Mouse (Mus musculus): ENCODE measurements around the gene Cdkal1. TPM values are rescaled to one million over a fixed set of nuclear protein-coding genes. Genes with fewer than 3 reads are reported as not detected.

Cdkal1 gene
- polyA plus RNA-seq (2015; fragmentation: Nextera tagmentation; extraction: Ambion mirVana): 14.7 and 15.5 TPM in 2 replicates

DNA sequence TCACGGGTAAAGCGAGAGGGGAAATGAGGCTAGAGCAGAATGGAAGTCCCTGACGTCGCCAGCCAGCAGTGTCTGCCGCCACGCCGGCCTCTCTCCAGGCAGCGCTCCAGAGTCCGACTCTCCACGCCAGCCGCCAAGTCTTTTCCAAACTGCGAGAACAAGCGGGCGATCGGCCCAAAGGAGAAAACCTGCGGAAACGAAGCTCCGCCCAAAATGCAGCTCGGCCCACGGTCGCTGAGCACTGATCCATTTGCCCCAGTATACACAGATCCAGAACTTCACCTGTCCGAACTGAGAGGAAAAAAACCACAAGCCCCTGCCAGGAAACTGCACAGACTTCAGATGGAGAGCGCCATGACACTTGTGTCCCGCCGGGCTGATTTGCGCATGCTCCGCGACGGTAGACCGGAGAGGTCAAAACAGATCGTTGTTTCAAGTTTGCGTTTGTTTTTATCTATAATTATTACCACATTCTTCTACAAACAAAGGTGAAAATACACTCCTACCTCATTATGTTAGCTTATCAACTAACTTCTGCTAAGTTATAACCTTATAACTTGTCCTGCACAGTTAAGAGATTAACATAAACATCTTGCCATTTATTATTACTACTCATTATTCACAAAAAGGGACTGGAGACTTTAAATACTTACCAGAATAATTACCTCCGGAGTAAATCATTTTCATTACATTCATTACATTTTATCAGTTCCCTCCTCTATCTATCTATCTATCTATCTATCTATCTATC, at the start of gene Cdkal1:
Gene Cdkal1 (minus strand): TSS at position 394 of the 751 bp plus-strand sequence.
- H3K9me3 ChIP-seq (ENCODE audit: control insufficient read depth, low read length): no peaks in the 10 kb centered on the region
- H3K27ac ChIP-seq (replicated peaks): peak within 1 kb of the TSS; percentile 74
- DNase-seq (ENCODE audit: low spot score) (peak; percentile 80), ATAC-seq (ENCODE audit: low FRiP score, low TSS enrichment) (peak; percentile 87)
- peak within 1 kb of the TSS; percentile 57 for H3K4me3 ChIP-seq (ENCODE audit: low read depth, low read length)
- peak within 1 kb of the TSS; percentile 68 for H3K9ac ChIP-seq (ENCODE audit: low read length)
- no peaks in the 10 kb centered on the region for H3K27me3 ChIP-seq (ENCODE audit: control insufficient read depth, insufficient read depth, low read length)
- H3K36me3 ChIP-seq (ENCODE audit: control insufficient read depth, insufficient read depth, low read length): no peaks in the 10 kb centered on the region
- 1% methylated on average over 33 of the region's 33 CpGs for WGBS
- TF ChIP-seq EP300 (optimal IDR thresholded peaks at IDR 0.05) (no peak), CTCF (IDR thresholded peaks at IDR 0.05; ENCODE audit: low read depth) (no peak)
- H3K4me2 ChIP-seq (replicated peaks; ENCODE audit: low read depth): peak within 1 kb of the TSS; percentile 64
- H3K4me1 ChIP-seq (replicated peaks; ENCODE audit: control insufficient read depth, insufficient read depth): no peaks in the 10 kb centered on the region; the same call in 1 of the 2 replicates

DNA sequence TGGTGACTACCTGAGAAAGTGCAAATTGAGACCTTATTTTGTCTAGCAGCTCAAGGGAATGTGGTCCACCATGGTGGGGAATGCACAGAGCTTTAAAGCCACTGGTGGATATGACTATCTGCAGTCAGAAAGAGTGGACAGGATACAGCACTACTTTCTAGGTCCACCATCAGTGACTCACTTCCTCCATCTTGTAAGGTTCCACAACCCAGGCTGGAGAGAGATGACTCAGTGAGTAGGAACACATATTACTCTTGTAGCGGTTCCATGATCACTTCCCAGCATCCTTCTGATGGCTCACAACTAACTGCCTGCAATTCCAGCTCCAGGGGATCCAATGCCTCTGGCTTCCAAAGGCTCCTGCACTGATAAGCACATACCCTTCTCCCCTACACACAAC, 47.9 kb upstream of the Cdkal1 start:
- ATAC-seq (ENCODE audit: low FRiP score, low TSS enrichment): no peak
- Histone ChIP-seq H3K9me3 (ENCODE audit: control insufficient read depth, low read length) (no peaks in the 10 kb centered on the region), H3K27ac (replicated peaks) (no peak overlapping the region), H3K4me1 (replicated peaks; ENCODE audit: control insufficient read depth, insufficient read depth) (no peaks in the 10 kb centered on the region), H3K4me3 (ENCODE audit: low read depth, low read length) (no peak overlapping the region), H3K27me3 (ENCODE audit: control insufficient read depth, insufficient read depth, low read length) (no peaks in the 10 kb centered on the region), H3K9ac (ENCODE audit: low read length) (no peak overlapping the region), H3K4me2 (replicated peaks; ENCODE audit: low read depth) (no peak overlapping the region), H3K36me3 (ENCODE audit: control insufficient read depth, insufficient read depth, low read length) (peaks cover under 1% of the 10 kb centered on the region; the same call in 1 of the 2 replicates)
- DNase-seq (ENCODE audit: low spot score): no peak
- 93% methylated on average over 1 of the region's 1 CpGs for WGBS
- TF ChIP-seq EP300 (optimal IDR thresholded peaks at IDR 0.05) (no peak), CTCF (IDR thresholded peaks at IDR 0.05; ENCODE audit: low read depth) (no peak)

DNA sequence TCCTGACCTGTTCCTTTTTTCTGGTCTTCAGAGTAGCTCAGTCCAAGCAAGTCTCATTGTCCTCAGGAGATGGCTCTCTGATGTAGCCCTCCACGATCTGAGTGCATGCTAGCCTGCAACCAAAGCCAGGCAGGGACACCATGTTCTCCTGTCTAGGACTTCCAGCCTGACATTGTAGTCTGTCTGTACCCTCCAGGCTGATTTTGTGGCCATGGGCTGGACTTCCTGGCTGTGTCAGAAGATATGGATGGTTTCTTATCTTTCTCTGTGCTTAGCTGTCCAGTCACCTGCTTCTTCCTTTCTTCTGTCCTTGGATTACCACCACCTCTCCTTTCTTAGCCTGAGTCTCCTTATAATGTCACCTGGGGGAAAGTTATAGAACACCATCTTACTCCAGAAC, 47.2 kb upstream of the Cdkal1 start:
- 100% methylated on average over 1 of the region's 1 CpGs for WGBS
- Histone ChIP-seq H3K9me3 (ENCODE audit: control insufficient read depth, low read length) (no peaks in the 10 kb centered on the region), H3K27ac (replicated peaks) (no peak overlapping the region), H3K27me3 (ENCODE audit: control insufficient read depth, insufficient read depth, low read length) (no peaks in the 10 kb centered on the region), H3K9ac (ENCODE audit: low read length) (no peak overlapping the region), H3K4me1 (replicated peaks; ENCODE audit: control insufficient read depth, insufficient read depth) (no peaks in the 10 kb centered on the region), H3K4me2 (replicated peaks; ENCODE audit: low read depth) (no peak overlapping the region), H3K36me3 (ENCODE audit: control insufficient read depth, insufficient read depth, low read length) (no peaks in the 10 kb centered on the region), H3K4me3 (ENCODE audit: low read depth, low read length) (no peak overlapping the region)
- ATAC-seq (ENCODE audit: low FRiP score, low TSS enrichment) (no peak), DNase-seq (ENCODE audit: low spot score) (peak; percentile 9)
- TF ChIP-seq EP300 (optimal IDR thresholded peaks at IDR 0.05) (no peak), CTCF (IDR thresholded peaks at IDR 0.05; ENCODE audit: low read depth) (no peak)

DNA sequence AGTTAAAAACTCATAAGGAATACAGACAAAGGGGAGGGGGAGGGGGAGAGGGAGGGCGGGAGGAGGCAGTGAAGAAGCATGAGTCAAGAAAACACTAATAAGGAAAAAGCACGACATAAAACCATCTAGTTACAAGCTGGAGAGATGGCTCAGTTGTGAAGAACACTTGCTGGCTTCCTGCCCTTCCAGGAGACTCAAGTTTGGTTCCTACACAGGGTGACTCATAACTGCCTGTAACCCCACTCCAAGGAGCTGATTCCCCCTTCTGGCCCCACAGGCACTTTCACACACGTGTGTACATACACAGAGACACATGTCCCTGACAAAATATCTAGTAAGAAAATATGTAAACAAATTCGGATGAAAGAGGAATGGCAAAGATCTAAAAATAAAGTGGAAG, 46.2 kb upstream of the Cdkal1 start:
- no peak for ATAC-seq (ENCODE audit: low FRiP score, low TSS enrichment)
- 53% methylated on average over 4 of the region's 4 CpGs for whole genome bisulfite sequencing
- no peak overlapping the region for H3K4me2 ChIP-seq (replicated peaks; ENCODE audit: low read depth)

DNA sequence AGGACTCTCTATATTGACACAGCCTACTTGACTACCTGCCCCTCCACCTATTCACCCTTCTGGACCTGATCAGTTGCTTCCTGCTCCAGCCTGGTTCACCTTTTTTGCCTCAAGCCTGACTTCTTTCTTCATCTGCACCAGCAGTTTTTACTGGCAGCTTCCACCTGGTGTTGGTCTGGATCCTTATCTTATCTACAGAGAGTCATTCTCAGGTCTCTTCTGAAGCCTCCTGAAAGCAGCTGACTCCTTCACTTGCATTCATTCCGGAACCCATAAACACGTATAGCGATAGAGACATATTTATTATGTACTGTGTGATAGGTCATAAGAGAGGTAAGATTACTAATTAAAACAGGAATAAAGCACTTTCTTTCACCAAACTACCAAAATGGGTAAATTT, 11.3 kb upstream of the Cdkal1 start:
- WGBS: 84% methylated on average over 3 of the region's 3 CpGs
- Histone ChIP-seq H3K4me1 (replicated peaks; ENCODE audit: control insufficient read depth, insufficient read depth) (no peaks in the 10 kb centered on the region), H3K9me3 (ENCODE audit: control insufficient read depth, low read length) (no peaks in the 10 kb centered on the region), H3K4me3 (ENCODE audit: low read depth, low read length) (no peak overlapping the region), H3K9ac (ENCODE audit: low read length) (no peak overlapping the region), H3K27ac (replicated peaks) (no peak overlapping the region), H3K36me3 (ENCODE audit: control insufficient read depth, insufficient read depth, low read length) (no peaks in the 10 kb centered on the region), H3K4me2 (replicated peaks; ENCODE audit: low read depth) (no peak overlapping the region), H3K27me3 (ENCODE audit: control insufficient read depth, insufficient read depth, low read length) (no peaks in the 10 kb centered on the region)
- DNase-seq (ENCODE audit: low spot score) (no peak), ATAC-seq (ENCODE audit: low FRiP score, low TSS enrichment) (no peak)
- TF ChIP-seq CTCF (IDR thresholded peaks at IDR 0.05; ENCODE audit: low read depth) (no peak), EP300 (optimal IDR thresholded peaks at IDR 0.05) (no peak)

More for the DNA sequence above, 46.2 kb upstream of the Cdkal1 start:
- no peak for DNase-seq (ENCODE audit: low spot score)
- no peaks in the 10 kb centered on the region for H3K36me3 ChIP-seq (ENCODE audit: control insufficient read depth, insufficient read depth, low read length)
- H3K4me3 ChIP-seq (ENCODE audit: low read depth, low read length): no peak overlapping the region
- no peak overlapping the region for H3K27ac ChIP-seq (replicated peaks)
- H3K27me3 ChIP-seq (ENCODE audit: control insufficient read depth, insufficient read depth, low read length): no peaks in the 10 kb centered on the region
- H3K9me3 ChIP-seq (ENCODE audit: control insufficient read depth, low read length): no peaks in the 10 kb centered on the region
- TF ChIP-seq EP300 (optimal IDR thresholded peaks at IDR 0.05) (no peak), CTCF (IDR thresholded peaks at IDR 0.05; ENCODE audit: low read depth) (no peak)
- H3K4me1 ChIP-seq (replicated peaks; ENCODE audit: control insufficient read depth, insufficient read depth): no peaks in the 10 kb centered on the region
- no peak overlapping the region for H3K9ac ChIP-seq (ENCODE audit: low read length)

- Histone ChIP-seq H3K27ac (replicated peaks) (no peak overlapping the region), H3K9me3 (ENCODE audit: control insufficient read depth, low read length) (no peaks in the 10 kb centered on the region), H3K9ac (ENCODE audit: low read length) (no peak overlapping the region), H3K27me3 (ENCODE audit: control insufficient read depth, insufficient read depth, low read length) (no peaks in the 10 kb centered on the region), H3K4me1 (replicated peaks; ENCODE audit: control insufficient read depth, insufficient read depth) (no peaks in the 10 kb centered on the region), H3K4me2 (replicated peaks; ENCODE audit: low read depth) (no peak overlapping the region), H3K4me3 (ENCODE audit: low read depth, low read length) (no peak overlapping the region), H3K36me3 (ENCODE audit: control insufficient read depth, insufficient read depth, low read length) (no peaks in the 10 kb centered on the region)
- 25% methylated on average over 6 of the region's 6 CpGs for WGBS
- DNase-seq (ENCODE audit: low spot score) (peak; percentile 31), ATAC-seq (ENCODE audit: low FRiP score, low TSS enrichment) (no peak; the same call in 1 of the 2 replicates)
- TF ChIP-seq EP300 (optimal IDR thresholded peaks at IDR 0.05): no peak
- no peak for TF ChIP-seq CTCF (IDR thresholded peaks at IDR 0.05; ENCODE audit: low read depth)
Observed at GRCm38 (mm10) chr13:29864331-29864730, 8.9 kb upstream of the Cdkal1 start.
